Mouse (Mus musculus) heart, postnatal 0 days (tissue): ENCODE measurements around the gene Slc26a11. TPM values are rescaled to one million over a fixed set of nuclear protein-coding genes. Genes with fewer than 3 reads are reported as not detected.

Experiments used
- ATAC-seq: fragments of 200-750 bp; cut with Nextera tagmentation; 2 replicates; pipeline ENCODE4 v1.8.0; 2017; ENCODE audit warnings: low read depth, moderate number of reproducible peaks, moderate library complexity; ENCODE audit not compliant: insufficient read depth
- DNase-seq: peaks from one replicate; pipeline ENCODE4 v3.0.0-alpha.2; 2016; ENCODE audit warnings: low spot score
- H3K27ac ChIP-seq: fragments of 300-500 bp; sonication (generic); 2 replicates; pipeline ENCODE4 v1.5.1; 2014; ENCODE audit warnings: low read depth, mild to moderate bottlenecking
- H3K27me3 ChIP-seq: fragments of 300-500 bp; sonication (generic); 2 replicates; pipeline ENCODE4 v1.6.1; 2014; ENCODE audit warnings: low read length, mixed read lengths; ENCODE audit not compliant: control insufficient read depth, insufficient read depth
- H3K36me3 ChIP-seq: fragments of 300-500 bp; sonication (generic); replicated peaks from 2 replicates; pipeline ENCODE4 v1.6.1; 2014; ENCODE audit warnings: low read length, mixed read lengths; ENCODE audit not compliant: control insufficient read depth, insufficient read depth
- H3K4me1 ChIP-seq: fragments of 300-500 bp; sonication (generic); 2 replicates; pipeline ENCODE4 v1.6.1; 2014; ENCODE audit warnings: antibody characterized with exemption; ENCODE audit not compliant: control insufficient read depth, insufficient read depth
- H3K4me2 ChIP-seq: fragments of 300-500 bp; sonication (generic); 2 replicates; pipeline ENCODE4 v1.6.1; 2014; ENCODE audit warnings: low read depth, mild to moderate bottlenecking, low read length, moderate library complexity
- H3K4me3 ChIP-seq: fragments of 300-500 bp; sonication (generic); 2 replicates; pipeline ENCODE4 v1.5.1; 2014; ENCODE audit warnings: low read depth, low read length
- H3K9ac ChIP-seq: fragments of 300-500 bp; sonication (generic); replicated peaks from 2 replicates; pipeline ENCODE4 v1.6.1; 2014; ENCODE audit warnings: low read depth, low read length, mixed read lengths
- H3K9me3 ChIP-seq: fragments of 300-500 bp; sonication (generic); replicated peaks from 2 replicates; pipeline ENCODE4 v1.6.1; 2016; ENCODE audit warnings: low read length; ENCODE audit not compliant: control insufficient read depth
- CTCF ChIP-seq: IDR thresholded peaks from 2 replicates; pipeline ENCODE4 v1.5.1; 2016; ENCODE audit warnings: antibody characterized with exemption, control low read depth, low read depth
- EP300 ChIP-seq: IDR thresholded peaks from 2 replicates; pipeline ENCODE4 v1.6.1; 2016; ENCODE audit warnings: antibody characterized with exemption, low read depth
- WGBS: fragments of 180-500 bp; shearing (Covaris S2); extraction: QIAGEN DNeasy Blood & Tissue Kit; methylation state at CpG from one replicate; pipeline ENCODE4 v1.1.7; 2014; 5-methylcytosine and 5-hydroxymethylcytosine counted together
- polyA plus RNA-seq: library from polyadenylated mRNA; unstranded; fragments of >200 nt; fragmentation: Nextera tagmentation; extraction: Ambion mirVana; gene quantifications from 2 replicates; pipeline ENCODE4 v1.2.1, GENCODE M21; 2015
- total RNA-seq: library from RNA; depleted of rRNA; stranded (reverse); fragments of >200 nt; gene quantifications from 2 replicates; pipeline ENCODE4 v1.2.3, GENCODE M21; 2014; ENCODE audit warnings: low replicate concordance; rRNA removed

Slc26a11 gene
- total RNA-seq (4.0 and 4.4 TPM in 2 replicates), polyA plus RNA-seq (5.2 and 7.0 TPM in 2 replicates)

DNA sequence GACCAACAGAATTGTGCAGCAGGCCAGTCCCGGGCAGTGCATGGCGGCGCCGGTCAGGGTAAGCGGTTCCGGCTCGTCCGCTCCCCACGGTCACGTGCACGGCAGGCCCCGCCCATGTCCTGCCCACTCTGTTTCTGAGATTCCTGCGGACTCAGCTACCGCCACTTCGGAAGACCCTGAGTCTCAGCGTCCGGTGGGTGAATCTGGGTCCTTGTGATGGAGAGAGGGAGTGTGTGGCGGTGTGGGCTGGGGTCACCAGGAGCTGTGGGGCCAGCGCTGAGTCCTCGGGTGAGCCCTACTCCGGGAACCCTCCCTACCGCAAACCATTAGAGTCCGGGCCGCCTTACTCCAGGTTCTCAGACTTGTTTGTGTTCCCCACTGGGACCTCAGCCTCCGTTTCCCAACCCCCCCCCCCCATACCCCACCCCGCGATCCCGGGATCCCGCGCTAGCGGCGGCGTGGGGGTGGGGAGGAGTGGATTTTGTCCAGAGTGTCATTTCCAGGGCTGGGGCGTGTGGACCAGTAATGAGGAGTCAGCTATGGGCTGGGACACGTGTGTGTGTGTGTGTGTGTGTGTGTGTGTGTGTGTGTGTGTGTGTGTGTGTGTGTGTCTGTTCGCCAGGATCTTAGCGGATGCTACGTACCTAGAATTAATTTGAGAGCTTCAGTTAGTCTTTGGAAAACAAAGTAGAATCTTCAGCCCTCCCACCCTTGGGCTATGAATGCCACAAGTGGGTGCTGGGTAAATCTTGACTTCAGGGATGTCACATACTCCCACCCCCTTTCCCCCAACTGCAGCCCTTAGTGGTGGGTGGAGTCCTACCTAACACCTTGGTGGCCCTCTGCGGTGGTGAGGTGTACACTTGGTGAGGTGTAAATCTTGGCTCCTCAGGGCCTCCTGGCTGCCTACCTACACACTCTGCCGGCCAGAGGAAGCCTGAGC, at the start of gene Slc26a11, which contains the start of gene Sgsh:
Gene Slc26a11 (plus strand): TSS at position 115 of the 943 bp plus-strand sequence.
Gene Sgsh (minus strand): TSS at position 94 of the 943 bp plus-strand sequence.
- peak; percentile 96 for ATAC-seq
- H3K4me3 ChIP-seq = peak within 1 kb of the TSS; percentile 87
- under 1% methylated on average over 40 of the region's 40 CpGs for WGBS

DNA sequence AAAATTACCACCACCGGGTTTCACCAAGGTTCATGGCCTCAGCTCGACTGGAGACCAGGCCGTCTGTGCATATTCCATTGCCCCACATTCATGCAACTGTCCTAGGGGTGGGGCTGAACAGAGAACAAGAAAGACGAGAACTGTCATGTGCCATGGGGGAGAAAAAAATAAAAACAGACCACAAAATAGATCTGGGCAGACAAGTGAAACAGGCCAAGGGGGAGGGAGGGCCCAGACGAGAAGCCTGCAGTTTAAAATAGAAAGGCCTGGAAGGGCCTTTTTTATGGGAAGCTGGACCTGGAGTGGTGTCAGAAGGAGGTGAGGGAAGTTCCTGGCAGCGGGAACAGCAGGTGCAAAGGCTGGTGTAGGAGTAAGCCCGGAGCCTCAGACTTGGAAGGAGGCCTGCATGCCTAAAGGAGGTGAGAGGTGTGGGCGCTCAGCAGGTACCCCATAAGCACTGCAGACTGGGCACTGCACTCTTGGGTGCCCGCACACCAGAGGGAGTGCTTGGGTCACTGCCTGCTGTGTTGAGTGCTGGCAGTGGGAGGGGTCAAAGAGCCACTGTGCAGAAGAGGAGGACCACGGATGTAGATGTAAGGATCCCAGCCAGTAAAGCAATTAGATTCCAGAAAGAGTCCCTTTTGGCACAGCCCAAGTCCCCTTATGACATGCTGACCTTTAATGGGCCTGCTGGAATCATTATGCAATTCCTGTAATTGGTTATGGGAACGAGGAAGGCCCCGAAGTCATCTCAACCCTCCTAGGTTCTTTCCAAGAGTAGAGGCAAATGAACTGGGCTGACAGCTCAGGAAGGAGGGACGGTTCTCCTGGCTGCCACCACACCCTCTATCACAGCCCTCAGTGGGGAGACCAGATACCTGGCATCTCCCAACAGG, 48.3 kb upstream of the Slc26a11 start:
- WGBS = 38% methylated on average over 13 of the region's 13 CpGs
- no peak overlapping the region for H3K9ac ChIP-seq
- H3K4me2 ChIP-seq = no peak overlapping the region
- H3K27me3 ChIP-seq = no peaks in the 10 kb centered on the region
- ATAC-seq (peak; percentile 22), DNase-seq (peak; percentile 21)
- H3K4me1 ChIP-seq = peaks cover 16% of the 10 kb centered on the region; the same call in 1 of the 2 replicates
- TF ChIP-seq EP300 (no peak), CTCF (no peak)
- no peak overlapping the region for H3K4me3 ChIP-seq
- H3K36me3 ChIP-seq = no peaks in the 10 kb centered on the region
- peak overlapping the region; percentile 76 for H3K27ac ChIP-seq
- no peaks in the 10 kb centered on the region for H3K9me3 ChIP-seq

More for the DNA sequence above, at the start of gene Slc26a11, which contains the start of gene Sgsh:
- Histone ChIP-seq H3K9me3 (no peaks in the 10 kb centered on the region), H3K27me3 (no peaks in the 10 kb centered on the region), H3K36me3 (0 out of 2 replicates have a peak, but pooled peaks cover 9% of the 10 kb centered on the region), H3K9ac (peak within 1 kb of the TSS; percentile 68), H3K27ac (peak within 1 kb of the TSS; percentile 88), H3K4me2 (peak within 1 kb of the TSS; percentile 96), H3K4me1 (peaks cover 15% of the 10 kb centered on the region)
- no peak for TF ChIP-seq EP300
- no peak for TF ChIP-seq CTCF
- peak; percentile 77 for DNase-seq

GRCm38 (mm10) chr11:119307658-119307867, 47.8 kb upstream of the Slc26a11 start, which contains the start of gene Card14:
Card14 (plus strand) TSS chr11:119307768.
- DNase-seq (no peak), ATAC-seq (no peak)
- Histone ChIP-seq H3K27me3 (no peaks in the 10 kb centered on the region), H3K4me3 (no peak within 1 kb of the TSS), H3K9ac (no peak within 1 kb of the TSS), H3K27ac (peak within 1 kb of the TSS; percentile 76), H3K4me1 (peaks cover 16% of the 10 kb centered on the region; the same call in 1 of the 2 replicates), H3K4me2 (no peak within 1 kb of the TSS), H3K36me3 (no peaks in the 10 kb centered on the region), H3K9me3 (no peaks in the 10 kb centered on the region)
- WGBS = 63% methylated on average over 1 of the region's 1 CpGs
- TF ChIP-seq CTCF (no peak), EP300 (no peak)

DNA sequence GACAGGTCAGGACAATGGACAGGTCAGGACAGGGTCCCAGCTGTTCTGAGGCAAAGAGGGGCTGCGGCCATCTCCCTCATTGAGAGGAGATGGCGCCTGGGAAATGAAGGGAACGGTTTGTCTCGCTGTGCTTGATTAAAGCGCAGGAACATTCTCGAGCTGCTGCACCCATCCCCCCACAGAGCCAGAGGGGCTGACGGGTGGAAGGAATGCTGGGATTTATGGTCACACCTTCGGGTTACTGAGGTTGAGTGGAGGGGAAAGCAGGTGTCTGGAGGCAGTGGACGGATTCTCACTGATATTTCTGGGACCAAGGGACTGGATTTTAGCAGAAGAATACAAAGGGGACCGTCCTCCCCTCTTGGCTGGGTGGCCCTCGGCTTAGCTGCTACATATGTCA, 47.4 kb upstream of the Slc26a11 start:
- WGBS = 29% methylated on average over 11 of the region's 11 CpGs
- no peak for ATAC-seq
- Histone ChIP-seq H3K27ac (peak overlapping the region; percentile 76; the same call in 1 of the 2 replicates), H3K4me1 (peaks cover 16% of the 10 kb centered on the region; the same call in 1 of the 2 replicates), H3K36me3 (no peaks in the 10 kb centered on the region), H3K9ac (no peak overlapping the region), H3K4me3 (no peak overlapping the region), H3K4me2 (no peak overlapping the region), H3K9me3 (no peaks in the 10 kb centered on the region), H3K27me3 (no peaks in the 10 kb centered on the region)
- no peak for TF ChIP-seq CTCF
- TF ChIP-seq EP300 = no peak
- DNase-seq = no peak

GRCm38 (mm10) chr11:119310621-119311020, 44.7 kb upstream of the Slc26a11 start:
- Histone ChIP-seq H3K36me3 (no peaks in the 10 kb centered on the region), H3K27me3 (no peaks in the 10 kb centered on the region), H3K27ac (no peak overlapping the region), H3K4me3 (no peak overlapping the region), H3K9ac (no peak overlapping the region), H3K4me1 (peaks cover 16% of the 10 kb centered on the region; the same call in 1 of the 2 replicates), H3K4me2 (no peak overlapping the region), H3K9me3 (no peaks in the 10 kb centered on the region)
- ATAC-seq (no peak), DNase-seq (no peak)
- TF ChIP-seq CTCF = no peak
- no peak for TF ChIP-seq EP300
- 25% methylated on average over 10 of the region's 10 CpGs for WGBS
